In genomic region chr8:21932610-21933009, GRCm38 (mm10) we compare ENCODE assay signal across 38 mouse cellular contexts. TPM values are rescaled to one million over a fixed set of nuclear protein-coding genes. Genes with fewer than 3 reads are reported as not detected.
"Had no signal": no experiment of that assay in that cellular context is flagged by ENCODE, and none has a peak within 500 bp of the region (broad histone marks: within the 10 kb centered on the region; RNA-seq: fewer than 3 reads in every experiment).

Gene Defb15, minus strand, starts transcription at chr8:21932710.

- DNase-seq: left cerebral cortex, postnatal 4 days; liver; liver, embryonic 13.5 days; liver, postnatal 0 days; lung, adult 18-20 months; lung, adult 2 months; lung, embryonic 14.5 days; lung, postnatal 10 days; lung, postnatal 14 days; lung, postnatal 36 days; lung, postnatal 4 days; midbrain, embryonic 14.5 days had no signal

RNA-seq across cellular contexts. Expression of gene Defb15, which starts in this region (rescaled TPM):
- polyA plus RNA-seq: limb, embryonic 10.5 days; limb, embryonic 11.5 days; limb, embryonic 12.5 days; limb, embryonic 13.5 days; limb, embryonic 14.5 days; limb, embryonic 15.5 days; liver, adult 2 months; liver, embryonic 11.5 days; liver, embryonic 12.5 days; liver, embryonic 13.5 days; liver, embryonic 14.5 days; liver, embryonic 15.5 days; liver, embryonic 16.5 days; liver, postnatal 0 days; lung, adult 2 months; lung, embryonic 14.5 days; lung, embryonic 15.5 days; lung, embryonic 16.5 days; lung, postnatal 0 days; macrophage; midbrain, embryonic 10.5 days; midbrain, embryonic 11.5 days; midbrain, embryonic 12.5 days; midbrain, embryonic 13.5 days; midbrain, embryonic 14.5 days; midbrain, embryonic 15.5 days; midbrain, embryonic 16.5 days; midbrain, postnatal 0 days; myocyte; neural tube, embryonic 11.5 days; neural tube, embryonic 12.5 days had no signal
